Mouse (Mus musculus) embryo, embryonic 11 days (tissue): ENCODE measurements around the gene Yipf1.

Experiments
- DNase-seq: peaks from one replicate; pipeline ENCODE4 v3.0.0-alpha.2; 2015

The Yipf1 gene

DNA sequence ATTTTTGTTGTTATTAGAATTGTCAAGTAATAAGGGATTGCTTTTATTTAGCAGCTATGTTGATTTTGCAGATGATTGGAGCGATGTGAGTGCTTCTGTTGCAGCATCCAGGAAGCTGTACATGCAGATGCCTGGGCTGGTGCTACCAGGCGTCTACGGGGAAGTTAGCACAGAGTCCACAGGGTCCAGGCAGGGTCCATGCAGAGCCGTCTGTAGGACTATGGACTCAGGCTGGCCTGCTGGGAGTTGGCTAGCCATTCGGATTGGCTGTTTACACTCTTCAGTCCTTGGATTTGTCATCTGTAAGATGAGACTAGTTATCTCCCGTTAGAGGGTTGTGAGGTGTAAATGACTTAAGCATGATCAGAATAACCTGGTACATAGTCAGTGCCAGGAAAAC, 64.8 kb downstream of the Yipf1 start:
- no peak for DNase-seq

DNA sequence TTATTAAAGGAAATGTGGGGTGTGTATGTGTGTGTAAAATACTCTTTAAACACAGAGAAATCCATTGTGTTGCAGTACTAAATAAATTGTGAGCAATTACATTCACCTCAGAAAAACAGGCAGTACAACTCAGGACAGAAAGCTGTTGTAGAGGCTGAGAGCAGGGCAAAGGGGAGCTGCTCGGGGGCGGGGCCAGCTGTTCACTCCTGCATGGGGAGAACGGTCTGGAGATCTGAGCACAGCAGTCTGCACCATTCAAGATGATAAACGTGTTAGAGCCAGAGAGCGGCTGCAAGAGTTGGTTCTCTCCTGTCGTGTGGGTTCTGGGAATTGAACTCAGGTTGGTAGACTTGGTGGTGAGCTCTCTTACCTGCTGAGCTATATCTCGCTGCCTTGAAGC, 66.7 kb downstream of the Yipf1 start:
- no peak for DNase-seq

DNA sequence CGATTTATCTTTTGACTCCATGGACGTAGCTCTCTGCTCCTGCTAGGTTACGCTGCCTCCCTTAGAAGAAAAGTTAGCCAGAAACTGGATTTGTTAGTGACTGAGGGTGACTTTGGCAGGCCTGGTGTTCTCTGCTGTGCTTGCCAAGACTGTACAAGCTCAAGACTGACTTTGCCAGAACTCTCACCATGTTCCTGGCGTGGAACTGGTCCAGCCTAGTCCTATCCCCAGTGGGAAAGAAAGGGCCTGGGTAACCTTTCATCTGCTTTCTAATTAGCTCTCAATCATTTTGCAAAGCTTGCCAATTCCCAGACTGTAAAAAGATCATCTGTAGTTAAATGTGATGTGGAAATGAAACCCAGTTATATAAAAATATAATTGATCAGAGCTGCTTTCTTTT, 72.9 kb downstream of the Yipf1 start:
- DNase-seq, result no peak

DNA sequence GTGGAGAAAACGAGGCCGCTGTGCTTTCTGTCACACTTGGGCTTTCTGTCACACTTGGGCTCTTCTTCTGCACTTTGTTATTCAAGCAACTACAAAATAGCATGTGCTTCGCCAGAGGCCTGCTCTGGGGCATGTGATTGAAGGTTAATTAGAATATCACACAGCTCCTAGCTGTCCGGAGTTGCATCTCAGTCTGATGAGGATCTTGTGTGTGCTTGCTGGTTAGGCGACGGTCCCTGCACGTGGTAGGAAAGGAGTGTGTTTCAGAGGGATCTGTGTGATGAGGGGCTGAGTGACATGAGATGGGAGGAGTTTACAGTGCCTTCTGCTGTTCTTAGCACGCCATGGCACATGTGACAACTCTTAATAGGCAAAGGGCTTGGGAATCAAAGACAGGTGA, 73.3 kb downstream of the Yipf1 start:
- DNase-seq, result no peak

DNA sequence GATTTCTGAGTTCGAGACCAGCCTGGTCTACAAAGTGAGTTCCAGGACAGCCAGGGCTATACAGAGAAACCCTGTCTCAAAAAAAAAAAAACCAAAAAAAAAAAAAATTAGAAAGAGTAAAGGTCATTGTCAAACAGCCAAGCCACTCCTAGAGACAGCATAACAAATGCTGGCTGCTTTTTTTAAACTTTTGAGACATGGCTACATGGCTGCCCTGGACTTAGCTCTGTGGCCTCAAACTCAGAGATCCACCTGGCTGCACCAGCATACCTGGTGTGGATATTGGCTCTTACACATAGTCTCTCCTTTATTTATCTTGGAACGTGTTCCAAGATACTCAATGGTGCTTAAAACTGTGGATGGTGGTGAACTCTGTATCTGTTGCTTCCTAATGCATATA, 74.1 kb downstream of the Yipf1 start:
- DNase-seq, result no peak

DNA sequence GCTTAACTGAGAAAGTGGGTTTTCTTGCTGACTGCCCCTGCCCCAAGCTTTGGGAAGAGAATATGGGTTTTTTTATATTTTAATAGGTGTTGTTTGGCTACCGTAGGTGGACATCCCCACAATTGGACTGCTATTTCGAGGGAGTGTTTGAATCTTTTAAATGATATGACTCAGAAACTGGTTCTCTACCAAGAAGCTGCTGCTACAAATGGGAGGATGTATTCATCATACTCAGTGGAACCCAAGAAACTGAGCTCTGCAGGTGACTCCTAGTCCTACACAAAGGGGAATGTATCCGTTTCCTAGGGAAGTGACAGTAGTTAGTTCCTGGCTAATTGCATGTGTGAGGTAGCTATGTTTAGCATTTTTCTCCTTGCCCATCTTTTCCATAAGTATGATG, 75.2 kb downstream of the Yipf1 start:
- no peak for DNase-seq

DNA sequence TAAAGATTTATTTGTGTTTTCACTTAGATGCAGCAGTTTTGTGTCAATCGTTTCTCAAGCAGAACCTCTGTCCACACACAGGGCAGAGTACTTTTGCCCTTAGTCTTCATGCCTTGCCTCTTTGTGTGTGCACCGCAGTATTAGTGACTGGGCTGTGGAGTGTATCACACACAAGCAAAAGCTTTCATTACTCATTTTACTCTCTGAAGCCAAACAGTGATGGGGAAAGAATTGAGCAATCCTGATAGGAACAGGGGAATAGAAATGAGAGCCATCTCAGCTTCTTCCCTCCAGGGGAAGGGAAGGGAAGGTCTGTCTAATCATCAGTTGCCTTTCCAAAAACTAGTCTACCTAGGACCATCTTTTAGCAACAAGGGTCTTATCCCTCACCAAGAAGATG, 79.6 kb downstream of the Yipf1 start:
- DNase-seq, result no peak
